Mouse (Mus musculus): ENCODE measurements around the gene Agap1. TPM values are rescaled to one million over a fixed set of nuclear protein-coding genes. Genes with fewer than 3 reads are reported as not detected.

Gene Agap1
- polyA plus RNA-seq, 1 experiment from 2014 or later = 40.4 TPM

DNA sequence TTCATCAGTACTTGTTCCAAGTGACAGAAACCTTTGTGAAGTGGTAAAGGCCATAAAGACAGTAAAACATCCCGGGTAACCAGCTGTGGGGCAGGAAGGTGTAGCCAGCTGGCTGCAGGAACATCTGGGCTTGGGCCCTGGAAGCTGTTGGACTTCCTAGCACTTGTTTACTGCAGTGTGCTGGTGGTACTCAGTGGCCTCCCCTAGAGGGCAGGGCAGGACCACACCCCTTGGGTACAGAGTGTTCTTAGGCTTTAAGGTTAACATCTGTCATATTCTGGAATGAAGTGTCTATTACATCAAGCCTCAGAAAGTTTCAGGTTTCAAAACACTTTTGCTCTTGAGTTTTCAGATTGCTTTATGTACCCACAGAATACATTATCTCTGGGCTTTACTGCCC lies 376.5 kb downstream of the Agap1 start:
- H3K4me3 ChIP-seq = no peak overlapping the region
- no peak overlapping the region for H3K9ac ChIP-seq (replicated peaks)
- 89% methylated on average over 1 of the region's 1 CpGs for WGBS
- no peak for ATAC-seq (replicated peaks)
- H3K4me1 ChIP-seq = no peaks in the 10 kb centered on the region
- H3K36me3 ChIP-seq = peaks cover 4% of the 10 kb centered on the region; the same call in 1 of the 2 replicates
- H3K27me3 ChIP-seq = no peaks in the 10 kb centered on the region
- no peak overlapping the region for H3K27ac ChIP-seq (replicated peaks)
- H3K4me2 ChIP-seq (replicated peaks) = no peak overlapping the region
- H3K9me3 ChIP-seq = no peaks in the 10 kb centered on the region

DNA sequence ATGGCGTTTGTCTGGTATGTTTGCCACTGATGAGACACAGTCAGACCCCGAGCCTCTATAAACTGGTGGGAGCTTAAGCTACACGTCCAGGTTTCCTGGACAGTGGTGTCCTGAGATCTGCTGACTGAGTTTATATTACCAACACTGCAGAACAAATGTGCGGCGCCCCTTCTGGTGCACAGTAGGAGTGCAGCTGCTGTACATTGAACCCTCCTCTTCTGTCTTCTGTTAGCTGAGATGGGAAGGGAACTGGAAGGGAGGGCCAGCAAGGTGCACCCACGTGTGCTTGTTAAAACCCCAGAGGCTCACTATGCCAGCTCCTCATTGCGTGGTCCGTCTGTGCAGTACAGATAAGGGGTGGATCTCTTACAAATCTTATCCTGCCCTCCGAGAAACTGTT lies 389.5 kb downstream of the Agap1 start:
- Histone ChIP-seq H3K4me3 (no peak overlapping the region), H3K9me3 (no peaks in the 10 kb centered on the region), H3K27ac (replicated peaks) (no peak overlapping the region), H3K4me2 (replicated peaks) (no peak overlapping the region), H3K27me3 (no peaks in the 10 kb centered on the region), H3K9ac (replicated peaks) (no peak overlapping the region), H3K4me1 (peaks cover 31% of the 10 kb centered on the region), H3K36me3 (peaks cover 7% of the 10 kb centered on the region; the same call in 1 of the 2 replicates)
- 77% methylated on average over 9 of the region's 9 CpGs for WGBS
- ATAC-seq (replicated peaks) = no peak

GRCm38 (mm10) chr1:89845487-89845886 lies 390.9 kb downstream of the Agap1 start:
- H3K9me3 ChIP-seq = no peaks in the 10 kb centered on the region
- no peak for ATAC-seq (replicated peaks)
- peaks cover 45% of the 10 kb centered on the region for H3K4me1 ChIP-seq
- no peak overlapping the region for H3K4me3 ChIP-seq
- H3K27ac ChIP-seq (replicated peaks) = 0 out of 2 replicates have a peak overlapping the region, but pooled peaks have one; percentile 12
- 80% methylated on average over 4 of the region's 4 CpGs for WGBS
- no peak overlapping the region for H3K4me2 ChIP-seq (replicated peaks)
- 0 out of 2 replicates have a peak, but pooled peaks cover 7% of the 10 kb centered on the region for H3K36me3 ChIP-seq
- 0 out of 2 replicates have a peak, but pooled peaks cover 1% of the 10 kb centered on the region for H3K27me3 ChIP-seq
- no peak overlapping the region for H3K9ac ChIP-seq (replicated peaks)

DNA sequence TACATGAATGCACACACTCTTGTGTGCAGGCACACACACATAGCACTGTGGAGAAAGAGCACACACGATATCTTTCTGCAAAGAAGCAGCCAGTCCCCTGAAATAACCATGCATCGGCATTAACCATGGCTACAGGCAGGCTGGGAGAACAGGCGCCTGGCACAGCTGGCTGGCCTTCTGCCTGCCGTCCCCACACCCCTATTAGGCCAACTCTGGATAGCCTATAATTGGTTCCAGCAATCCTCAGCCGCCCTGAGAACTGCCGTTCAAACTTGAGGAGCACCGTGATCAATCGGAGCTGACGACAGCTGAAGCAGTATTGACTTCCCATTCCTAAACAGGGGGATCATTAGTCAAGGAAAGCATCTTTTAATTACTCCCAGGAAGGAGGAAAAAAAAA lies 391.5 kb downstream of the Agap1 start:
- ATAC-seq (replicated peaks) = no peak
- 52% methylated on average over 9 of the region's 9 CpGs for WGBS
- H3K27ac ChIP-seq (replicated peaks) = no peak overlapping the region
- no peaks in the 10 kb centered on the region for H3K9me3 ChIP-seq
- 0 out of 2 replicates have a peak, but pooled peaks cover 5% of the 10 kb centered on the region for H3K36me3 ChIP-seq
- no peak overlapping the region for H3K4me2 ChIP-seq (replicated peaks)
- H3K4me3 ChIP-seq = no peak overlapping the region
- H3K9ac ChIP-seq (replicated peaks) = no peak overlapping the region
- peaks cover 47% of the 10 kb centered on the region for H3K4me1 ChIP-seq
- peaks cover 7% of the 10 kb centered on the region for H3K27me3 ChIP-seq

DNA sequence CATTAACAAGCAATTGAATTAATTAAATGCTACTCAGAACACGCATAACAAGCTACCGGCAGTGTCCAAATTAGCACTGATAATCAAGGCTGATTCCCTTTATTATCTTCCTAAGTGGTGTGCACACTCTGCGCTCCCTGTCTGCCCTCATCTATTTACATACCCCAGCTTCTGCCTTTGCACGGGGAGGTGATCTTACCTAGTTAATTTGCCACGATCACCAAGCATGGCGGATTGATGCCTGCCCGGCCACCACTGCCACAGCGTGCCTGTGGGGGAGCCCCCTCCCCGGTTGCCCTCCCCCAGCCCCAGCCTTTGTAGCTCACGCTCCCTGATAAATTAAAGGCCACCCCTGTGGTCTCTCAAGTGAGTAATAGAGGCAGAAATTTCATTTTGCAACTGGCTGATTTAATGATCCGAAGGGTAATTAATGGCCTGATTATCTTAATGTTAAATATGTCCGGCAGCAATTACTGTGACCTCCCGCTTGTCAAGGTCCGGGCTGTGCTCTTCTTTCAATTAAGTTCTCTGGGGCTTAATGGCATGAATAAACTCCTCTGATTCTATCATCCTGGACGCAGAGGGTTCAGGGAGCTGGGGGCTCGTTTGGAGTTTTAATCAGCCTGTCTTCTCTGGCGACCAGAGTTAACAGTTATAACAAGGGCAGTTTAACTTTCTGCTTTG lies 393.9 kb downstream of the Agap1 start:
- H3K9ac ChIP-seq (replicated peaks) = no peak overlapping the region
- H3K4me1 ChIP-seq = peaks cover 47% of the 10 kb centered on the region
- H3K4me2 ChIP-seq (replicated peaks) = peak overlapping the region; percentile 26
- H3K36me3 ChIP-seq = no peaks in the 10 kb centered on the region
- H3K27me3 ChIP-seq = peaks cover 10% of the 10 kb centered on the region
- no peaks in the 10 kb centered on the region for H3K9me3 ChIP-seq
- no peak overlapping the region for H3K4me3 ChIP-seq
- H3K27ac ChIP-seq (replicated peaks) = peak overlapping the region; percentile 71
- WGBS = 9% methylated on average over 17 of the region's 17 CpGs
- ATAC-seq (replicated peaks) = peak; percentile 33; the same call in 1 of the 2 replicates

DNA sequence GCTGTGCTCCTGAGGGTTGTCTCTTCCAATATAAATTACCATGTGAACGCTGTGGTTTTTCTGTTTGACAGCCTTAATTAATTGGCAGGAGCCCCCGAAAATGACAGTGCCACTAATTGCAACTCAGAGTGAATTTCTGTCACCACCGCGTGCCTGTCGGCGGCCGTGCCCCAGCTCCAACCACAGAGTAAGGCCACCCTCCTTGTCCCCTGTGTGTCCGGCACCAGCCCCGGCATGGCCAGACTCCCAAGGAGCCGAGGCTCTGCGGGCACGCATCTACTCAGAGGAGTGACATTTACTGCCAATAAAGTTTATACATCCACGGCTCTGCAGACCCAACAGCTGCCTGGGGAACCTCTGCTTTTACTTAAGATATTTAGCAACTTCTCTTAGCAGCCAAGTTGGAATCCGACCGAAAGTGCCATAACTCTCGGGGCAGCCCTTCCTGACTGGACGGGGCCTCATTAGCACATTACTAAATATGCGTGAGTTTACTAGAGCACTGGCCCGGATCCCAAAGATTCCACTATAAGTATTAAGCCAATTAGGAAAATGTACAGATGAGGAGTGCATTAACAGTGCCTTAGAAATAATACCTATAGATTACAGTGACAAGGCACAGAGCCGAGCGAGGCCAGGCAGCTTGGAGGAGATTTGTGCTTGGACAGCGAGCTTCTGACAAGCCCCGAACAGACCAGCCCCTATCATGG lies 394.7 kb downstream of the Agap1 start:
- H3K9me3 ChIP-seq = no peaks in the 10 kb centered on the region
- peak overlapping the region; percentile 26 for H3K4me2 ChIP-seq (replicated peaks)
- peak overlapping the region; percentile 71 for H3K27ac ChIP-seq (replicated peaks)
- WGBS = 18% methylated on average over 23 of the region's 23 CpGs
- H3K27me3 ChIP-seq = peaks cover 10% of the 10 kb centered on the region
- H3K36me3 ChIP-seq = no peaks in the 10 kb centered on the region
- peaks cover 47% of the 10 kb centered on the region for H3K4me1 ChIP-seq
- no peak overlapping the region for H3K9ac ChIP-seq (replicated peaks)
- ATAC-seq (replicated peaks) = no peak; the same call in 1 of the 2 replicates
- peak overlapping the region; percentile 3; the same call in 1 of the 2 replicates for H3K4me3 ChIP-seq

GRCm38 (mm10) chr1:89849861-89850230 lies 395.2 kb downstream of the Agap1 start:
- no peak overlapping the region for H3K9ac ChIP-seq (replicated peaks)

GRCm38 (mm10) chr1:89850681-89851414 lies 396.2 kb downstream of the Agap1 start:
- H3K4me2 ChIP-seq (replicated peaks) = no peak overlapping the region
- no peaks in the 10 kb centered on the region for H3K36me3 ChIP-seq
- 81% methylated on average over 11 of the region's 11 CpGs for WGBS
- H3K9ac ChIP-seq (replicated peaks) = no peak overlapping the region
- no peak overlapping the region for H3K27ac ChIP-seq (replicated peaks)
- no peaks in the 10 kb centered on the region for H3K9me3 ChIP-seq
- no peak for ATAC-seq (replicated peaks)
- H3K4me3 ChIP-seq = no peak overlapping the region
- peaks cover 47% of the 10 kb centered on the region for H3K4me1 ChIP-seq
- H3K27me3 ChIP-seq = peaks cover 10% of the 10 kb centered on the region

More at GRCm38 (mm10) chr1:89849861-89850230, 395.2 kb downstream of the Agap1 start:
- ATAC-seq (replicated peaks) = no peak; the same call in 1 of the 2 replicates
- peaks cover 47% of the 10 kb centered on the region for H3K4me1 ChIP-seq
- no peak overlapping the region for H3K4me3 ChIP-seq
- WGBS = 50% methylated on average over 7 of the region's 7 CpGs
- peak overlapping the region; percentile 71 for H3K27ac ChIP-seq (replicated peaks)
- H3K36me3 ChIP-seq = no peaks in the 10 kb centered on the region
- peak overlapping the region; percentile 26; the same call in 1 of the 2 replicates for H3K4me2 ChIP-seq (replicated peaks)
- H3K9me3 ChIP-seq = no peaks in the 10 kb centered on the region
- peaks cover 10% of the 10 kb centered on the region for H3K27me3 ChIP-seq

DNA sequence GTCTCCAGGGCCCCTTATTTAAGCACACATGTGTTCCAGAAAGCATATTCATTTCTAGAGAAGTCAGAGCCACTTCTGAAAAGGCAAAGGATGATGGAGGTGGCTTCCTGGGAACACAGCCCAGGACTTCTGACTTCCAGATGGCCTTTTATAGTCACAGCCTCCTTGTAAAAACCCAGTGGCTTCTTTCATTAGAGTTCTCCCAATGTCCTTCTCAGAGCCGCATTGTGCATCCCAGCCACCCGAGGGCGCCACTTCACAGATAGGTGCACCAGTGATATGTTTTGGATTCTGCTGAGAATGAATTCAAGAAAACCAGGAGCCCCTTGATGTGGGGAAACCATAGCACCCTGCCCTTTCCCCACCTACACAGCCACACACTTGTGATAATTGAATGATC lies 404.6 kb downstream of the Agap1 start:
- H3K4me3 ChIP-seq = no peak overlapping the region
- WGBS = 33% methylated on average over 3 of the region's 3 CpGs
- no peak overlapping the region for H3K4me2 ChIP-seq (replicated peaks)
- no peak overlapping the region for H3K9ac ChIP-seq (replicated peaks)
- no peaks in the 10 kb centered on the region for H3K36me3 ChIP-seq
- no peaks in the 10 kb centered on the region for H3K27me3 ChIP-seq
- no peak for ATAC-seq (replicated peaks)
- no peaks in the 10 kb centered on the region for H3K9me3 ChIP-seq
- H3K4me1 ChIP-seq = peaks cover 11% of the 10 kb centered on the region
- H3K27ac ChIP-seq (replicated peaks) = no peak overlapping the region

GRCm38 (mm10) chr1:89860017-89860730 lies 405.6 kb downstream of the Agap1 start:
- Histone ChIP-seq H3K9ac (replicated peaks) (no peak overlapping the region), H3K4me1 (peaks cover 11% of the 10 kb centered on the region), H3K4me3 (no peak overlapping the region), H3K36me3 (no peaks in the 10 kb centered on the region), H3K4me2 (replicated peaks) (no peak overlapping the region), H3K27me3 (no peaks in the 10 kb centered on the region), H3K9me3 (no peaks in the 10 kb centered on the region), H3K27ac (replicated peaks) (no peak overlapping the region)
- 34% methylated on average over 2 of the region's 2 CpGs for WGBS
- no peak for ATAC-seq (replicated peaks)

GRCm38 (mm10) chr1:89865787-89866186 lies 411.2 kb downstream of the Agap1 start:
- no peak for ATAC-seq (replicated peaks)
- peaks cover 7% of the 10 kb centered on the region for H3K4me1 ChIP-seq
- no peak overlapping the region for H3K27ac ChIP-seq (replicated peaks)
- H3K9ac ChIP-seq (replicated peaks) = no peak overlapping the region
- no peak overlapping the region for H3K4me3 ChIP-seq
- WGBS = 39% methylated on average over 6 of the region's 6 CpGs
- H3K36me3 ChIP-seq = no peaks in the 10 kb centered on the region
- no peaks in the 10 kb centered on the region for H3K9me3 ChIP-seq
- H3K27me3 ChIP-seq = no peaks in the 10 kb centered on the region
- no peak overlapping the region for H3K4me2 ChIP-seq (replicated peaks)
